Mouse (Mus musculus) megakaryocyte, adult 5-6 weeks (primary cell): ENCODE data around the gene Dph7. TPM values are rescaled to one million over a fixed set of nuclear protein-coding genes. Genes with fewer than 3 reads are reported as not detected.

Experiments used
- ATAC-seq: 2 replicates; pipeline ENCODE4 v1.8.0; 2016; ENCODE audit warnings: mild to moderate bottlenecking, inconsistent platforms; ENCODE audit not compliant: poor library complexity, severe bottlenecking
- total RNA-seq, 2 experiments: library from RNA; stranded (forward) in 1 of 2; stranded (reverse) in 1 of 2; fragments of 153-499, 151-499 nt in 1 of 2; fragments of 221-1000, 200-1000 nt in 1 of 2; gene quantifications; 2 replicates each; pipeline versions ENCODE4 v1.2.3 to v1.2.4; 2015 to 2017

Dph7 gene
- total RNA-seq (2015) = 6.7 and 9.4 TPM in 2 replicates
- 6.7 and 8.8 TPM in 2 replicates for total RNA-seq (2017)

DNA sequence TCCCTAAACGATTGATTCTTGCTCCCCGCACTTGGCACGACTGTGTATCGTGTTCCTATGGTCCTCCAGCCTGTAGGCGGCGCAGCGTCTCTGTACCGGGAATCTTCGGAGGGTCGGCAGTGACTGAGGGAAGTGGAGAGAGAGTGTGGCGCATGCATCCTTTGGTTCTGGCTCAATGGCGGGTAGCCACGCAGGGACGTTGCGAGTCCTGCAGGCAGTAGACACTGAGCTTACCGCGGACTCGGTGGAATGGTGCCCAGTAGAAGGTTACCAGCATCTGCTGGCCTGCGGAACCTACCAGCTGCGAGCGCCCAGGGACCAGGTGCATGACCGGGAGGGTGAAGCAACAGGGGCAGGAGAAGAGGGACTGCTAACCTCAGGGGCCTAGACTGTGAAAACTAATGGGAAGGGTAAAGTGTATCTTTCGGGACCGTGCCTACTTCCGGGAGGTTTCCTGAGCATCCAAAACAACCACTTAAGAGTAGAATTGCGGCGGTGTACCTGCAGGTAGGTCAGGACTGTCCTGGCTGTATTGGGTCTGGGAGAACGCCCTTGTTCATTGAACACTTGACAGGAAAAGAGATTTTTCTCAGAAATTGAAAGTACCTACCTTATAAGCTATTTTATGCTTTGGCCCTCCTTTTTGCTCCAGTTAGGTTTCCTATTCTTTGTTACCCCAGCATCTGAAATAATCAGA, at the start of gene Dph7:
Gene Dph7, plus strand, starts transcription at position 97 of the 697 bp plus-strand sequence.
- ATAC-seq = peak; percentile 100

- ATAC-seq = no peak
Measured at GRCm38 (mm10) chr2:24912589-24912988, 49.6 kb upstream of the Dph7 start.

DNA sequence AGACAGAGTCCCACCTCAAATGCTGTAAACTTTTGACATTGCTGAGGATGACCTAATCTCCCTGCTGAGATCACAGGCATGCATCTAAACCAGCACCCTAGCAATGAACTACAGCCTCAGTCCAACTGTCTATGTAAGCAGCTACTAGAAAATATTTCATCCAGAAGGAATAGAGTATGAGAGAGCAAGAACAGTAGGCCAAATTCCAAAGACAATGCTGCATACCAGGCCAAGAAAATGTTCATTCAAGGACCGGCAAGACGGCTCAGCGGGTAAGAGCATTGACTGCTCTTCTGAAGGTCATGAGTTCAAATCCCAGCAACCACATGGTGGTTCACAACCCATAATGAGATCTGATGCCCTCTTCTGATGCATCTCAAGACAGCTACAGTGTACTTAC, 47.4 kb upstream of the Dph7 start:
- ATAC-seq = no peak

- ATAC-seq = peak; percentile 96
Measured at GRCm38 (mm10) chr2:24918930-24919838, 43.0 kb upstream of the Dph7 start, which contains the start of gene Ehmt1. Gene Ehmt1 (minus strand): TSS chr2:24919614.

DNA sequence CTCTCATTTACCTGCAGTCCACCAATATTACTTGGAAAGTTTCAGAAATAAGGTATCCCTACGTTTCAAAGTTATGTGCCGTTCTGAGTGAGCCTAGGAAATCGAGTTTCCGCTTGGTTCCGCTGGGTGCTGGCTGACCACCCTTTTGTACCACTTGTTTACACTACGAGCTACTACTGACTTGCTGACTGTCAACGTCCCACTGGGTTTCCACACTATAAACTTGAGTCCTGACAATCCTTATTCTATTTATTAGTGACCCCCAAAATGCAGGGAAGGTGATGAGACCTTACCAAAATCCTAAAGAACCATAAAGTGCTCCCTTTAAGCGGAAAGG, 42.4 kb upstream of the Dph7 start:
- ATAC-seq = peak; percentile 43

GRCm38 (mm10) chr2:24923561-24923960, 38.6 kb upstream of the Dph7 start:
- no peak for ATAC-seq

- no peak for ATAC-seq
Measured at GRCm38 (mm10) chr2:24925284-24925683, 36.9 kb upstream of the Dph7 start.

DNA sequence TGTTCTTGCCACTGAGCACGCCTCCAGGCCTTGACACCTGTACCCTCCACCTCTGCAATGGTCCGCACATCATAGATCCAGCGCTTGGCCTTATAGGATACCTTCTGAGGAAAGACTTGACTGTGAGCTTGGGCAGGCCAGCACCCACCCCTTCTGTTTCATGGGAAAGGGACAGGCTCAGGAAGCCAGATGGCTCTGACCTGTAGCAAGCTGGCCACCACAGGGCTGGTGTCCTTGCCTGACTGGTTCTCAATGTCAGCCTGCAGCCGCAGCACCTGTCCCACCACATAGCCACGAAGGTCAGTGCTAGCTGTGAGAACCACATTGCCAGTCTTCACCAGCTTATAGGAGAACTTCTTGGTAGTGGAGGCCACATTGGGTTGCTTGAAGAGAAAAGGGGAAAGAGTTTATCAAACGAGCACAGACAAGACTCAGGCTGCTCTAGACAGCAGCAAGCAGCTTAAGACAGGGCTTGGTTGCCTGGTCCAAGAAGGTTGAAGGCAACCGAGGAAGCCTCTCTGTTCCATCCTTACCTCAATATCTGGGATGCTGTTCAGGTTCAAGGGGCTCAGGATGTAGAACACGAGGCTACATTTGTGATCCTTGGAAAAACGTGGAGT, 35.7 kb upstream of the Dph7 start:
- ATAC-seq = no peak

- peak; percentile 67 for ATAC-seq
Measured at GRCm38 (mm10) chr2:24926965-24927358, 35.2 kb upstream of the Dph7 start.

GRCm38 (mm10) chr2:24927810-24928479, 34.3 kb upstream of the Dph7 start:
- ATAC-seq = no peak

DNA sequence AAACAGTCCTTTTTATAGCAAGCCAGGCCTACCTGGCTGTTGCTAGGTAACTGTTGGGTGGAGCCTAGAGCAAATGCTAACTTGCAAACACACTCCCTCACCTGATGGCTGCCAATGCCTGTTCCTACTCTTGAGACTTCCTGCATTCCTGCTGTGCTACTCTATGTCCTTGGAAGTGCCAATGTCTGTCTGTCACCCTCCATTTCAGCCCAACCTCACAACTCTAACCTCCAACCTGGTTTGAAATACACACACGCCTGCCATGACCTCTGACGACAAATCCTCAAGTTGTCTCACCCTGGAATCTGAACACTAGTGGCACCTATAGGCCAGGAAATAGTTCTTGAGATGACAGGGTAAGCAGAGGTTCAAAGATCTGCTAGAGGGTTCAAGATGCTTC, 33.1 kb upstream of the Dph7 start:
- no peak for ATAC-seq

DNA sequence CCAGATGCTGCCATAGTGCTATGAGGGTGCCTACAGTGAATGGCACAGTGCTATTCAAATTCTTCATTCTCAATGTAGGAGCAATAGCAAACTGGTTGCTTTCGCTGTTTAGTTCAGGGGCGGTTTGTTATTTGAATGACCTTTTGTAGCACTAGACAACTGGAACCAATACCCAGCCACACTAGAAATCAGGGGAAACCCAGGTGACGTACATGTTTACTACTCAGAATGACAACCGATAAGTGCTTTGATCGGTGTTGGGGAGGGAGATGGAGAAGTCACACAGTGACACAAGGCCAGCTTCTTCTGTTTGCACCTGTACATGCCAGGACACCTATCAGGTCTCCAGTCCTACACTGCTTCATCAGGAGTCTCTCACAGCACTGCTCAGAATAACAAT, 32.6 kb upstream of the Dph7 start:
- ATAC-seq = no peak

DNA sequence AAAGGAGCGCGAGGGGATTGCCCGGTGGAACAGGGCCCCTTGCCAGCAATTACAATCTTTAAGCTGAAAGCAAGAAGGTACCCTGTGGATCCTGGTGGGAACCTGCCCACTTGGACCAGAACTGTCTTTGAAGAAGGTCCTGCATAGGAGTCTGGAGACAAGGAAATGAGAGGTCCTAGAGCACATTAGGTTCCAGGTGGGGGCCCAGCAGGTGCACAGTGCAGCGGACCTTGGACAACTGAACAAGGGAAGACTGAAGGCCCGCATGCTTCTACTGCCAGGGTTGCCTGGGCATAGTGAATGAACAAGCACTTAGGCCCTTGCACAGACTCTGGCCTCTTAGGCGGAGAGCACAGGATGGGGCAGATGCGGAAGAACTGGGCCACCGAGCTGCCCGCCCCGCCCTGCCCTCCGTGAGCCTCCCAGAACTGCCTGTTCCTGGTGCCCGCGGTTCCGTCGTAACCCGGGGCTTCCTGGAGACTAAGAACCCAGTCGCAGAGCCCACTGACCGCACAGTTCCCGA, 27.7 kb upstream of the Dph7 start:
- peak; percentile 64 for ATAC-seq

GRCm38 (mm10) chr2:24935057-24935796, 27.0 kb upstream of the Dph7 start, which contains the start of gene Arrdc1:
Gene Arrdc1 (minus strand): TSS chr2:24935252.
- peak; percentile 90 for ATAC-seq

DNA sequence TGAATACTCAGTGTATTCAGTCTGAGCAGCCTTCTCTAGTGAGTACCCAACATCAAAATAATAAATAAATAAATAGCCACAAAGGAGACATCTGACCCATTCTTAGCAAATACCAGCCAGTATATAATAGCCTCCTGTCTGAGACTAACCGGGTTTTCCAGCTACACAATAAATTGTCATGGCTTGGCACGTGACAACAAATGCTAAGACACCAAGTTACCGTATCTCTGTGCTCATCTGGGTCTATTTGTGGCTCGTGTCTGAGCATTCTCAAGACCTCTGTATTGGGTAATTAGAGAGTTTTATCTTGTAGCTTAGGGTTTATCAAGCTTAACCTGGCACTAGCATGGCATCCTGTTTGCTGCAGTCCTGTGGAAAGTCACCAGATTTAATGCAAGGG, 20.1 kb upstream of the Dph7 start:
- ATAC-seq = no peak

GRCm38 (mm10) chr2:24944304-24944703, 17.9 kb upstream of the Dph7 start:
- 0 out of 2 replicates have a peak, but pooled peaks have one; percentile 52 for ATAC-seq

DNA sequence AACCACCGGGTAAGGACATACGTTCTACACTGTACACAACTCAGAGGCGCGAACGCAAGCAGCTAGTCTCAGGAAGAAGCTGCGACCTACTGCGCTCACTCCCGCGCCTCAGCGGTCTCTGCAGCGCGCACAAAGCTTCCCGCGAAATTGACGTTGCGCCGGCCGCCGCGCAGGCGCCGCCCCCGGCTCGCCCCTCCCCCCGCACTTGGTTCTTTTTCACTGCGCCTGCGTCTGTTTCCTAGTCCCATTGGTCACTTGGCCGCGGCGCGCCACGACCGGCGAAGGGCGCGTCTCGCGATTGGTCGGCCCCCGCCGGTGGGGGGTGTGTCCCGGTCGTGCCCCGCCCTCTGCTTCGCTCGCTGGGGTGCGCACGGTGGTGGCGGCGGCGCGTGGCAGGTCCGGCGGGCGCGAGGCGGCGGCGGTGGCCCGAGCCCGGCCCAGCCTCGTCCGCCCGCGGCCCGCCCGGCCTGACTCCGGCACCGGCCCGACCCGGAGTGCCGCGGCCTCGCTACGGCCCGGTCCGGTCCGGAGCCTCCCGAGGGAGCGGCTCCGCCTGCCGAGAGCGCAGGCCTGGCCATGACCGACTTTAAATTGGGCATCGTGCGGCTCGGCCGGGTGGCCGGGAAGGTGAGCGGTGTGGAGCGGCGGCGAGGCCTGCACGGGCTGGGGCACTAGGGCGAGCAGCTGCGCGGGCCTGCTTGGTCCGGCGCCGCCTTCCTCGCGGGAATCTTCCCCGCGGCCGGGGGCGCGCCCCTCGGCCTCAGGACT, 12.6 kb upstream of the Dph7 start, which contains the start of gene Zmynd19:
Gene Zmynd19, plus strand, starts transcription at position 372 of the 768 bp plus-strand sequence.
- peak; percentile 100 for ATAC-seq

GRCm38 (mm10) chr2:24950189-24950535, 12.0 kb upstream of the Dph7 start:
- peak; percentile 30; the same call in 1 of the 2 replicates for ATAC-seq

DNA sequence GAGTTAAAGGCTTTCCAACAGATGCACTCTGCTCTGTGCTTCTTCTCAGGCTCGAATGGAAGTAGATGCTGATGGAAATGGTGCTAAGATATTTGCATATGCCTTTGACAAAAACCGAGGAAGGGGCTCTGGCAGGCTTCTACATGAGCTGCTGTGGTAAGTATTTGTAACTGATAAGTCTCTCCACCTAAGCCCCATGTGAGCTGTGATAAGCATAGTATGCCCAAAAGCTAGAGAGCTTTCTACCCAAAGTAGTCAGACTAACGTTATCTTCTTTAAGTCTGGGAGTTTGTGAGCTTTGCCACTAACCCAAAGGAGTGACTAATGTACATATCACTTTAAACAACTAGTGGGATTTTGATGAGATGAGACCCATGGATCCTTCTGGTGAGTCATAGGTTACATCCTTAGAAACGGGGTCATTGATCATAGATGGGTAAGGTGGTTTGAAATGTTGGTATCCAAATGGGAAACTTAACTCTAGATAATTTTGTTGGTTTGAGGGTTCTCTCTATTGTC, 9.6 kb upstream of the Dph7 start:
- no peak for ATAC-seq
